27 mouse cellular contexts compared by ENCODE assay signal in genomic region chr1:106126601-106127000, GRCm38 (mm10). TPM values are rescaled to one million over a fixed set of nuclear protein-coding genes. Genes with fewer than 3 reads are reported as not detected.
A peak's percentile ranks its signal among the peaks of the same experiment; 100 is the strongest.
DNase-seq lines count a peak whose midpoint lies in the region; ATAC-seq and TF ChIP-seq lines count a peak whose summit lies in the region.
"Had no signal": no experiment of that assay in that cellular context is flagged by ENCODE, and none has a peak within 500 bp of the region (broad histone marks: within the 10 kb centered on the region; RNA-seq: fewer than 3 reads in every experiment).

No protein-coding gene starts in this region.

- WGBS in forebrain, embryonic 13.5 days, result 89% methylated on average over 3 of the region's 3 CpGs
- 91% methylated on average over 3 of the region's 3 CpGs for WGBS in forebrain, embryonic 10.5 days

- H3K4me1 ChIP-seq in forebrain, embryonic 13.5 days, result no peaks in the 10 kb centered on the region
- no peaks in the 10 kb centered on the region for H3K4me1 ChIP-seq in forebrain, embryonic 10.5 days
- H3K4me1 ChIP-seq: embryonic facial prominence, embryonic 13.5 days; hindbrain, embryonic 15.5 days; limb, embryonic 13.5 days; liver, embryonic 12.5 days; stomach, embryonic 15.5 days had no signal

- no peak for TF ChIP-seq CTCF in gastrocnemius, adult 2 months (IDR thresholded peaks at IDR 0.05)

- H3K27ac ChIP-seq in forebrain, embryonic 13.5 days, result no peak overlapping the region
- no peak overlapping the region for H3K27ac ChIP-seq in forebrain, embryonic 10.5 days
- no peak overlapping the region for H3K27ac ChIP-seq in gastrocnemius, adult 2 months
- H3K27ac ChIP-seq: embryonic facial prominence, embryonic 13.5 days; hindbrain, embryonic 15.5 days; kidney, postnatal 0 days; limb, embryonic 13.5 days; liver, embryonic 12.5 days; midbrain, embryonic 13.5 days; stomach, embryonic 15.5 days had no signal

- H3K4me2 ChIP-seq in forebrain, embryonic 13.5 days, result no peak overlapping the region
- H3K4me2 ChIP-seq: embryonic facial prominence, embryonic 13.5 days; heart, embryonic 11.5 days; hindbrain, embryonic 15.5 days; limb, embryonic 13.5 days; liver, embryonic 12.5 days; midbrain, embryonic 13.5 days; stomach, embryonic 15.5 days had no signal

- H3K4me3 ChIP-seq in forebrain, embryonic 13.5 days, result no peak overlapping the region
- no peak overlapping the region for H3K4me3 ChIP-seq in forebrain, embryonic 10.5 days
- no peak overlapping the region for H3K4me3 ChIP-seq in gastrocnemius, adult 2 months
- H3K4me3 ChIP-seq: embryonic facial prominence, embryonic 13.5 days; erythroblast, embryonic 14.5 days; hindbrain, embryonic 15.5 days; limb, embryonic 13.5 days; liver, embryonic 12.5 days; midbrain, embryonic 13.5 days; stomach, embryonic 15.5 days had no signal

- intact Hi-C loops in gastrocnemius, adult 2 months (cut with DNase I), result no loop called here

- peak; percentile 63; the same call in 1 of the 2 replicates for ATAC-seq in forebrain, embryonic 13.5 days
- ATAC-seq: activated CD4-positive, CD25-positive, alpha-beta regulatory T cell, adult 4 months; liver, embryonic 12.5 days; midbrain, embryonic 13.5 days had no signal

- no peak overlapping the region for H3K9ac ChIP-seq in forebrain, embryonic 13.5 days
- H3K9ac ChIP-seq: embryonic facial prominence, embryonic 13.5 days; hindbrain, embryonic 15.5 days; limb, embryonic 13.5 days; liver, embryonic 12.5 days; midbrain, embryonic 13.5 days; stomach, embryonic 15.5 days had no signal

- DNase-seq in forebrain, embryonic 10.5 days (ENCODE audit: extremely low spot score, low spot score), result no peak
- peak; percentile 28 to 32 for DNase-seq in layer of hippocampus, adult 8-10 months (ENCODE audit: low spot score in 2 of 2)
- no peak for DNase-seq in layer of hippocampus, postnatal 36 days
- DNase-seq in right cerebral cortex, postnatal 10 days (ENCODE audit: low spot score in 2 of 2), result peak; percentile 33 to 40
- no peak for DNase-seq in right cerebral cortex, postnatal 4 days
- DNase-seq in gastrocnemius, postnatal 10 days, result no peak
- no peak for DNase-seq in gastrocnemius, adult 2 months
- DNase-seq: adrenal gland, adult 8-10 months; cerebellum, adult 2 months; cerebellum, postnatal 36 days; embryo, embryonic 11 days; kidney, adult 2 months; lung, adult 18-20 months; lung, postnatal 14 days; thymus, adult 18-20 months; thymus, postnatal 36 days had no signal

- H3K36me3 ChIP-seq in forebrain, embryonic 13.5 days (ENCODE audit: poor library complexity, severe bottlenecking), result no peaks in the 10 kb centered on the region
- no peaks in the 10 kb centered on the region for H3K36me3 ChIP-seq in forebrain, embryonic 10.5 days (replicated peaks)
- H3K36me3 ChIP-seq: embryonic facial prominence, embryonic 13.5 days; hindbrain, embryonic 15.5 days; limb, embryonic 13.5 days; liver, embryonic 12.5 days; midbrain, embryonic 13.5 days; stomach, embryonic 15.5 days had no signal

- H3K9me3 ChIP-seq in forebrain, embryonic 13.5 days (replicated peaks), result no peaks in the 10 kb centered on the region
- H3K9me3 ChIP-seq in forebrain, embryonic 10.5 days, result no peaks in the 10 kb centered on the region
- H3K9me3 ChIP-seq: embryonic facial prominence, embryonic 13.5 days; hindbrain, embryonic 15.5 days; limb, embryonic 13.5 days; liver, embryonic 12.5 days; midbrain, embryonic 13.5 days; stomach, embryonic 15.5 days had no signal

- H3K27me3 ChIP-seq in forebrain, embryonic 13.5 days, result no peaks in the 10 kb centered on the region
- no peaks in the 10 kb centered on the region for H3K27me3 ChIP-seq in forebrain, embryonic 10.5 days (ENCODE audit: poor library complexity, severe bottlenecking)
- H3K27me3 ChIP-seq: embryonic facial prominence, embryonic 13.5 days; hindbrain, embryonic 15.5 days; limb, embryonic 13.5 days; liver, embryonic 12.5 days; midbrain, embryonic 13.5 days; stomach, embryonic 15.5 days had no signal

RNA-seq across cellular contexts. Expression of gene Phlpp1, which starts 45.0 kb away (rescaled TPM):
- polyA plus RNA-seq in forebrain, embryonic 13.5 days (2015; fragmentation: Nextera tagmentation; extraction: Ambion mirVana), result 8.0 and 8.8 TPM in 2 replicates
- polyA plus RNA-seq in forebrain, embryonic 10.5 days (2016; fragmentation: Nextera tagmentation; extraction: Ambion mirVana), result 5.1 and 5.5 TPM in 2 replicates
- total RNA-seq in layer of hippocampus, adult 8-10 months (2022), result 10 to 100 TPM; 83.4 to 88.2 (median 87.7) TPM
- total RNA-seq in layer of hippocampus, postnatal 36 days (2021), result 10 to 100 TPM; 82.0 to 88.0 TPM
- total RNA-seq in gastrocnemius, postnatal 10 days (2021), result 10 to 100 TPM in 1 of 2 experiments, 1 to 10 TPM in 1; 9.1 to 11.0 TPM
- 1 to 10 TPM; 8.1 to 9.0 TPM for total RNA-seq in gastrocnemius, adult 2 months (2021)

Comparison
In these comparisons a context has a peak if more than half of its experiments do, and no peak if none do; other contexts are left out.
1. DNase-seq: peak in layer of hippocampus, adult 8-10 months (2 of 2) and right cerebral cortex, postnatal 10 days (2 of 2); none in forebrain, embryonic 10.5 days (single experiment), layer of hippocampus, postnatal 36 days (0 of 2), right cerebral cortex, postnatal 4 days (single experiment), gastrocnemius, postnatal 10 days (single experiment) and gastrocnemius, adult 2 months (single experiment).
2. RNA of gene Phlpp1, which starts 45.0 kb away (total RNA-seq): 82.0 to 88.0 TPM in layer of hippocampus, postnatal 36 days and 83.4 to 88.2 TPM in layer of hippocampus, adult 8-10 months; 9.1 to 11.0 TPM in gastrocnemius, postnatal 10 days and 8.1 to 9.0 TPM in gastrocnemius, adult 2 months; every median in the first group is over 4 times any median in the second.